Mouse (Mus musculus): Measurements from ENCODE around the gene Dtx4. TPM values are rescaled to one million over a fixed set of nuclear protein-coding genes. Genes with fewer than 3 reads are reported as not detected.

Dtx4 gene
- polyA plus RNA-seq, 1 experiment: 4.0 TPM

DNA sequence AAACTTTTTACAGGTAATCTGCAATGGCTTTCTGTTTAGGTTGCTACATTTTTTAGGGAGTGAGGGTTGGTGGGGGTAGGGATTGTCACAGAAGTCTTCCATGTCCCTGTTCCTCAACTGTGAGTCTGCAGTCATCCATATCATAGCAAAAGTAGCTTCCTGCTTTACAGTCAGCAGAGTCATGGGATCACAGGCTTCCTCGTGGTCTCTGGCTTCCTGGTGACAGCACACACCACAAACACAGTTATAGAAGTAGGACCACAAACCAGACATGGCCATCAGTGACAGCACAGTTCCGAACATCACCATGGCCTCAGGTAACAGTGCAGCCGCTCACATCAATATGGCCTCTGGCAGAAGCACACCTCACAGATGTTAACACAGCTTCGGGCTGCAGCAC is 58.7 kb downstream of the Dtx4 start:
- H3K4me3 ChIP-seq (ENCODE audit: low read depth, low read length): no peak overlapping the region
- H3K9me3 ChIP-seq (replicated peaks; ENCODE audit: control insufficient read depth, insufficient read depth, low read length, poor library complexity, severe bottlenecking): no peaks in the 10 kb centered on the region
- H3K27me3 ChIP-seq (ENCODE audit: control insufficient read depth, insufficient read depth, low read length, poor library complexity, severe bottlenecking): no peaks in the 10 kb centered on the region
- H3K27ac ChIP-seq (ENCODE audit: insufficient read depth, low read length): no peak overlapping the region
- TF ChIP-seq CTCF (IDR thresholded peaks at IDR 0.05; ENCODE audit: low read depth, low read length) (no peak), POLR2A (IDR thresholded peaks at IDR 0.05; ENCODE audit: insufficient read depth, low read length) (no peak), EP300 (IDR thresholded peaks at IDR 0.05; ENCODE audit: insufficient read depth, low read depth, low read length) (no peak)
- H3K9ac ChIP-seq (ENCODE audit: low read depth, poor library complexity, severe bottlenecking): no peak overlapping the region
- H3K4me1 ChIP-seq (ENCODE audit: control insufficient read depth, insufficient read depth, low read length): no peaks in the 10 kb centered on the region
- H3K36me3 ChIP-seq (ENCODE audit: control insufficient read depth, insufficient read depth, low read length, poor library complexity, severe bottlenecking): no peaks in the 10 kb centered on the region

DNA sequence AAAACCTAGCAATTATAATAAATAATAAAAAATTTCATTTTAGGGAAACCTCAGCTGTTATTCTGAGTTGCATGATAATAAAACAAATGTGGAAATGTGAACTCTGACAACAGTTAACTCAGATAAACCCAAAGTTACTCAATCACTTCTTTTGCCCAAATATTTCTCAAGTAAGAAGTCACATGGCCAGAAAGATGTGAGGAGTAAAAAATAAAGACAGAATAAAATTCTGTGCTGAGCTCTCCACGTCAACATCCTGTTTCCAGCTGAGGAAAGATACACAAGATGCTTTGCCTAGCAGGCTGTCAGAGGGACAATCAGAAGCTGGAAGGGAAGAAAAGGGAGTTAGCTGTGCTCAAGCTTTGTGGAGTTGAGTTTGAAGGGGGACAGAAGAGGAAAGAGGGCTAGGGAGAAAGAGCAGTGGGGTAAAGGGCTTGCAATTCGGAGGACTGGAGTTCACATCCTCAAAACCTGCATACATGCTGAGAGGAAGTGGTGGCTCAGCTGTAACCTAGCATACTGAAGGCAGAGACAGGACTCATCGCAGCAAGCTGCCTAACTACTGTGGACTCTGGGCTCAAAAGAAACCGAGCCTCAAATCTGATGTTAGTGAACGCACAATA is 61.0 kb downstream of the Dtx4 start:
- Histone ChIP-seq H3K27ac (ENCODE audit: insufficient read depth, low read length) (no peak overlapping the region), H3K27me3 (ENCODE audit: control insufficient read depth, insufficient read depth, low read length, poor library complexity, severe bottlenecking) (no peaks in the 10 kb centered on the region), H3K9ac (ENCODE audit: low read depth, poor library complexity, severe bottlenecking) (no peak overlapping the region), H3K4me1 (ENCODE audit: control insufficient read depth, insufficient read depth, low read length) (no peaks in the 10 kb centered on the region), H3K9me3 (replicated peaks; ENCODE audit: control insufficient read depth, insufficient read depth, low read length, poor library complexity, severe bottlenecking) (no peaks in the 10 kb centered on the region), H3K36me3 (ENCODE audit: control insufficient read depth, insufficient read depth, low read length, poor library complexity, severe bottlenecking) (no peaks in the 10 kb centered on the region), H3K4me3 (ENCODE audit: low read depth, low read length) (no peak overlapping the region)
- TF ChIP-seq CTCF (IDR thresholded peaks at IDR 0.05; ENCODE audit: low read depth, low read length) (no peak), EP300 (IDR thresholded peaks at IDR 0.05; ENCODE audit: insufficient read depth, low read depth, low read length) (no peak), POLR2A (IDR thresholded peaks at IDR 0.05; ENCODE audit: insufficient read depth, low read length) (no peak)

DNA sequence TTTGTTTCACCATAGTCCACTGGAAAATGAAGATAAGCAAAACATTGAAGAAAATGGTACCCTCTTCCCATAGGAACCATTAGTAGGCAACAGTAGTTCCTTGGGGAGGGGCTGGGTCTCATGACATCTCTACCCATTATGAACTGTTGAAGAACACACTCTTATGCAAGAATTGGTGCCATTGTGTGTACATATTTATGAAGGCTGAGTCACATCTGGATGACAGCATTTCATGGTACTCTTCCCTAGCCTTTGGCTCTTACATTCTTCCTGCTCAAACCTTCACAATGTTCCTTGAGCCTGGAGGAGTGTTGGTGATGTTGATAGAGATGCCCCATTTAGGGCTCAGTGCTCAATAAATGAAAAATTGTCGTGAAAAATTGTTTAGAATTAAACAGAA is 61.7 kb downstream of the Dtx4 start:
- Histone ChIP-seq H3K9ac (ENCODE audit: low read depth, poor library complexity, severe bottlenecking) (no peak overlapping the region), H3K27ac (ENCODE audit: insufficient read depth, low read length) (no peak overlapping the region), H3K27me3 (ENCODE audit: control insufficient read depth, insufficient read depth, low read length, poor library complexity, severe bottlenecking) (no peaks in the 10 kb centered on the region), H3K4me3 (ENCODE audit: low read depth, low read length) (no peak overlapping the region), H3K36me3 (ENCODE audit: control insufficient read depth, insufficient read depth, low read length, poor library complexity, severe bottlenecking) (no peaks in the 10 kb centered on the region), H3K4me1 (ENCODE audit: control insufficient read depth, insufficient read depth, low read length) (no peaks in the 10 kb centered on the region), H3K9me3 (replicated peaks; ENCODE audit: control insufficient read depth, insufficient read depth, low read length, poor library complexity, severe bottlenecking) (no peaks in the 10 kb centered on the region)
- no peak for TF ChIP-seq CTCF (IDR thresholded peaks at IDR 0.05; ENCODE audit: low read depth, low read length)
- no peak for TF ChIP-seq POLR2A (IDR thresholded peaks at IDR 0.05; ENCODE audit: insufficient read depth, low read length)
- no peak for TF ChIP-seq EP300 (IDR thresholded peaks at IDR 0.05; ENCODE audit: insufficient read depth, low read depth, low read length)

DNA sequence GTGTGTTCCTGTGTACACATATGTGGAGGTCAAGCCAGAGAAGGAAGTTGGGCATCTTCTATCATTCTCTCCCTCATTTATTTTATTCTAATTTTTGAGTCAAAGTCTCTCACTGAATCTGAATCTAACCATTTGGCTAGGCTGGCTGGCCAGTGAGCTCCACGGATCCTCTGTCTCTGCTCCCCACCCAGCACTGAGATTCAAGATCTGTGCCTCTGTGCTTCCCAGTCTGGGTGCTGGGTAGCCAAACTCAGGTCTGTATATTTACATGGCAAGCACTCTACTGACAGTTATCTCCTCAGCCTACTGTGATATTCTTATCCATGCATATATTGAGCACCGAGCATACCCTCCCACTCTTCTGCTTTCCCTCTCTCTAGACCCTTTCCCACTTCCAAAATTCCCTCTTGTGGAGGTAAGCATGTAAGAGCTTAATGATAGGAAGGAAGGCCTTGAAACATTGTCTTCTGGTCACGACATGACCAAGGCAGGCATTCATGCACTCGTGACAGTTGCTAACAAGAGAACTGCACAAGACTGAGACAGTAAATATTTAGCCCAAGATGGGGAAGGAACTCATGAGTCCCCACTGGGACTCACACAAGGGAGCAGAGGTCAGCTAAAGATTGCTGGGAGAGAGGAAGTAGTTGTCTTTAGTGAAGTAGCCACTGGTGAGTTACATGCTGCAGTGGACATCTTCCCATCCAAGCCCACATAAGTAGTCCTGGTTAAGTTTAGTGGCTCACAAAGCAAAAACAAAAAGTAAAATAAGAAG is 65.3 kb downstream of the Dtx4 start:
- no peak overlapping the region for H3K27ac ChIP-seq (ENCODE audit: insufficient read depth, low read length)
- no peak overlapping the region for H3K9ac ChIP-seq (ENCODE audit: low read depth, poor library complexity, severe bottlenecking)
- no peaks in the 10 kb centered on the region for H3K9me3 ChIP-seq (replicated peaks; ENCODE audit: control insufficient read depth, insufficient read depth, low read length, poor library complexity, severe bottlenecking)
- no peaks in the 10 kb centered on the region for H3K4me1 ChIP-seq (ENCODE audit: control insufficient read depth, insufficient read depth, low read length)
- no peak for TF ChIP-seq EP300 (IDR thresholded peaks at IDR 0.05; ENCODE audit: insufficient read depth, low read depth, low read length)
- TF ChIP-seq POLR2A (IDR thresholded peaks at IDR 0.05; ENCODE audit: insufficient read depth, low read length): no peak
- no peak for TF ChIP-seq CTCF (IDR thresholded peaks at IDR 0.05; ENCODE audit: low read depth, low read length)
- no peaks in the 10 kb centered on the region for H3K27me3 ChIP-seq (ENCODE audit: control insufficient read depth, insufficient read depth, low read length, poor library complexity, severe bottlenecking)
- H3K36me3 ChIP-seq (ENCODE audit: control insufficient read depth, insufficient read depth, low read length, poor library complexity, severe bottlenecking): no peaks in the 10 kb centered on the region
- no peak overlapping the region for H3K4me3 ChIP-seq (ENCODE audit: low read depth, low read length)

DNA sequence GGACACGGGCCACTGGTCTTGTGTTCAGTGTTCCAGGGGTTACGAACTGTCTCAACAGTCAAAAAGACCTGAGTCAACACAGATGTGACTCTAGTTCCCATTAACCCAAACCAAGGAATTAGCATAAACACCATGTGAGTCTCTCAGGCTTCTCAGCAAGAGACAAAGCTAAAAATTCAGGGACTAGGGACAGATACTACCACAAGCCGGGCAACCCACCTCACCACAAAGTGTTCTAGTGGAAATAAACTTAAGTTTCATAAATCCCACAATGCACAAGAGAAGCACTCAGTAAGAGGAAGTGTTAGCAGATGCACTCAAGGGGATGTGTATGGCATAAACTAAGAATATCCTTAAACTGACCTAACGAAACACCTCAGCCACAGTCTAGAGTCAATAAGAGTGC is 66.2 kb downstream of the Dtx4 start:
- H3K27me3 ChIP-seq (ENCODE audit: control insufficient read depth, insufficient read depth, low read length, poor library complexity, severe bottlenecking): no peaks in the 10 kb centered on the region
- H3K27ac ChIP-seq (ENCODE audit: insufficient read depth, low read length): no peak overlapping the region
- TF ChIP-seq POLR2A (IDR thresholded peaks at IDR 0.05; ENCODE audit: insufficient read depth, low read length) (no peak), EP300 (IDR thresholded peaks at IDR 0.05; ENCODE audit: insufficient read depth, low read depth, low read length) (no peak), CTCF (IDR thresholded peaks at IDR 0.05; ENCODE audit: low read depth, low read length) (no peak)
- no peaks in the 10 kb centered on the region for H3K4me1 ChIP-seq (ENCODE audit: control insufficient read depth, insufficient read depth, low read length)
- H3K36me3 ChIP-seq (ENCODE audit: control insufficient read depth, insufficient read depth, low read length, poor library complexity, severe bottlenecking): no peaks in the 10 kb centered on the region
- H3K9ac ChIP-seq (ENCODE audit: low read depth, poor library complexity, severe bottlenecking): no peak overlapping the region
- H3K4me3 ChIP-seq (ENCODE audit: low read depth, low read length): no peak overlapping the region
- H3K9me3 ChIP-seq (replicated peaks; ENCODE audit: control insufficient read depth, insufficient read depth, low read length, poor library complexity, severe bottlenecking): no peaks in the 10 kb centered on the region

DNA sequence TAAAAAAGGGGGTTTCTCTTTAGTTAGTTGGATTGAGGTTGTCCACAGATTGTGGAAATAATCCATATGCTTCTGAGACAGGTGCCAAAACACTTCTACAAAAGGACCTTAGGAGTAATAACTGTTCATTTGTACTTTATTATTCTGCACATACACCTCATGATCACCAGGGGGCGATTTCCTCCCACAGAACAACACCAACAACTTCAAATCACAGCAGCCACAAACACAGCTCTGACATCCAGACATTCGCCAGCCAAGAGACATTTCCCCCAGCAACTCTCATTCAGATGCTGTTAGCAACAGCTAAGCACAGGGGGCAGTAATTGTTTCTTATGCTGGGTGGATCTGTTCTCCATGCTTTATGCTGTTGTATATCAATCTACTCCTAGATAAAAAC is 68.2 kb downstream of the Dtx4 start:
- Histone ChIP-seq H3K27me3 (ENCODE audit: control insufficient read depth, insufficient read depth, low read length, poor library complexity, severe bottlenecking) (no peaks in the 10 kb centered on the region), H3K9ac (ENCODE audit: low read depth, poor library complexity, severe bottlenecking) (no peak overlapping the region), H3K4me1 (ENCODE audit: control insufficient read depth, insufficient read depth, low read length) (no peaks in the 10 kb centered on the region), H3K9me3 (replicated peaks; ENCODE audit: control insufficient read depth, insufficient read depth, low read length, poor library complexity, severe bottlenecking) (no peaks in the 10 kb centered on the region), H3K4me3 (ENCODE audit: low read depth, low read length) (no peak overlapping the region), H3K36me3 (ENCODE audit: control insufficient read depth, insufficient read depth, low read length, poor library complexity, severe bottlenecking) (no peaks in the 10 kb centered on the region), H3K27ac (ENCODE audit: insufficient read depth, low read length) (no peak overlapping the region)
- no peak for TF ChIP-seq EP300 (IDR thresholded peaks at IDR 0.05; ENCODE audit: insufficient read depth, low read depth, low read length)
- peak; percentile 38 for TF ChIP-seq CTCF (IDR thresholded peaks at IDR 0.05; ENCODE audit: low read depth, low read length)
